Mouse (Mus musculus): ENCODE data around the gene Atp6v0a2. TPM values are rescaled to one million over a fixed set of nuclear protein-coding genes. Genes with fewer than 3 reads are reported as not detected.
"Not testable (repeated sequence)": the region's sequence is repeated elsewhere in the genome, so short reads cannot be mapped to it uniquely, and the experiment has no call there.

Atp6v0a2 gene
- 45.7 and 47.2 TPM in 2 replicates for polyA plus RNA-seq (2015; fragmentation: Nextera tagmentation; extraction: Ambion mirVana)

GRCm38 (mm10) chr5:124628448-124629363 is at the start of gene Atp6v0a2:
Gene Atp6v0a2 (plus strand): TSS chr5:124628576.
- H3K4me3 ChIP-seq (replicated peaks) = peak within 1 kb of the TSS; percentile 89
- WGBS = under 1% methylated on average over 53 of the region's 58 CpGs
- peak; percentile 97 for ATAC-seq (replicated peaks; ENCODE audit: low FRiP score)
- H3K27me3 ChIP-seq = no peaks in the 10 kb centered on the region
- no peaks in the 10 kb centered on the region for H3K9me3 ChIP-seq (replicated peaks)
- peak within 1 kb of the TSS; percentile 93 for H3K27ac ChIP-seq
- peak within 1 kb of the TSS; percentile 73 for H3K4me2 ChIP-seq
- H3K9ac ChIP-seq = peak within 1 kb of the TSS; percentile 83
- H3K4me1 ChIP-seq = peaks cover 20% of the 10 kb centered on the region
- H3K36me3 ChIP-seq = peaks cover 11% of the 10 kb centered on the region; the same call in 1 of the 2 replicates

GRCm38 (mm10) chr5:124578633-124579317 is 49.6 kb upstream of the Atp6v0a2 start, which contains the start of the genes Eif2b1 and Gtf2h3:
Gene Eif2b1 (minus strand): TSS chr5:124579131.
Gene Gtf2h3 (plus strand): TSS chr5:124579140.
- H3K36me3 ChIP-seq = peaks cover 60% of the 10 kb centered on the region
- peaks cover 24% of the 10 kb centered on the region for H3K4me1 ChIP-seq
- peak; percentile 93 for ATAC-seq (replicated peaks; ENCODE audit: low FRiP score)
- peak within 1 kb of the TSS; percentile 89 for H3K4me3 ChIP-seq (replicated peaks)
- WGBS = 1% methylated on average over 51 of the region's 51 CpGs
- H3K9ac ChIP-seq = peak within 1 kb of the TSS; percentile 80
- H3K27me3 ChIP-seq = no peaks in the 10 kb centered on the region
- no peaks in the 10 kb centered on the region for H3K9me3 ChIP-seq (replicated peaks)
- peak within 1 kb of the TSS; percentile 69 for H3K4me2 ChIP-seq
- peak within 1 kb of the TSS; percentile 51 for H3K27ac ChIP-seq

- ATAC-seq (replicated peaks; ENCODE audit: low FRiP score) = no peak
- 91% methylated on average over 5 of the region's 5 CpGs for WGBS
Measured at GRCm38 (mm10) chr5:124582515-124582914, 45.9 kb upstream of the Atp6v0a2 start.

GRCm38 (mm10) chr5:124592768-124593167 is 35.6 kb upstream of the Atp6v0a2 start:
- Histone ChIP-seq H3K9me3 (replicated peaks) (no peaks in the 10 kb centered on the region), H3K4me2 (no peak overlapping the region), H3K36me3 (peaks cover 88% of the 10 kb centered on the region), H3K27me3 (no peaks in the 10 kb centered on the region), H3K9ac (no peak overlapping the region), H3K4me3 (replicated peaks) (no peak overlapping the region), H3K4me1 (no peaks in the 10 kb centered on the region), H3K27ac (no peak overlapping the region)
- WGBS = 100% methylated on average over 3 of the region's 3 CpGs
- no peak for ATAC-seq (replicated peaks; ENCODE audit: low FRiP score)

More at GRCm38 (mm10) chr5:124582515-124582914, 45.9 kb upstream of the Atp6v0a2 start:
- Histone ChIP-seq H3K9ac (no peak overlapping the region), H3K4me1 (peaks cover 24% of the 10 kb centered on the region), H3K27ac (no peak overlapping the region), H3K4me3 (replicated peaks) (no peak overlapping the region), H3K36me3 (peaks cover 58% of the 10 kb centered on the region), H3K4me2 (no peak overlapping the region), H3K27me3 (no peaks in the 10 kb centered on the region), H3K9me3 (replicated peaks) (no peaks in the 10 kb centered on the region)

- peaks cover 14% of the 10 kb centered on the region for H3K4me1 ChIP-seq
- peak; percentile 100 for ATAC-seq (replicated peaks; ENCODE audit: low FRiP score)
- WGBS = 8% methylated on average over 30 of the region's 30 CpGs
Measured at GRCm38 (mm10) chr5:124598224-124599174, 29.9 kb upstream of the Atp6v0a2 start.

GRCm38 (mm10) chr5:124599726-124600125 is 28.6 kb upstream of the Atp6v0a2 start:
- peaks cover 14% of the 10 kb centered on the region for H3K4me1 ChIP-seq
- WGBS = 68% methylated on average over 8 of the region's 8 CpGs
- not testable (repeated sequence) for H3K9ac ChIP-seq; H3K27me3 ChIP-seq; H3K27ac ChIP-seq; ATAC-seq (replicated peaks; ENCODE audit: low FRiP score); H3K9me3 ChIP-seq (replicated peaks)
- H3K36me3 ChIP-seq = peaks cover 29% of the 10 kb centered on the region
- peak overlapping the region; percentile 67 for H3K4me3 ChIP-seq (replicated peaks)
- H3K4me2 ChIP-seq = peak overlapping the region; percentile 86

More at GRCm38 (mm10) chr5:124598224-124599174, 29.9 kb upstream of the Atp6v0a2 start:
- H3K4me2 ChIP-seq = peak overlapping the region; percentile 86
- no peaks in the 10 kb centered on the region for H3K27me3 ChIP-seq
- no peaks in the 10 kb centered on the region for H3K9me3 ChIP-seq (replicated peaks)
- peak overlapping the region; percentile 58 for H3K9ac ChIP-seq
- H3K36me3 ChIP-seq = peaks cover 41% of the 10 kb centered on the region
- peak overlapping the region; percentile 67 for H3K4me3 ChIP-seq (replicated peaks)
- H3K27ac ChIP-seq = no peak overlapping the region

GRCm38 (mm10) chr5:124602349-124602748 is 26.0 kb upstream of the Atp6v0a2 start:
- 71% methylated on average over 5 of the region's 5 CpGs for WGBS

GRCm38 (mm10) chr5:124604296-124604695 is 24.1 kb upstream of the Atp6v0a2 start:
- WGBS = 90% methylated on average over 4 of the region's 4 CpGs
- Histone ChIP-seq H3K4me3 (replicated peaks) (no peak overlapping the region), H3K9me3 (replicated peaks) (no peaks in the 10 kb centered on the region), H3K4me2 (no peak overlapping the region), H3K4me1 (peaks cover 6% of the 10 kb centered on the region), H3K36me3 (peaks cover 11% of the 10 kb centered on the region; the same call in 1 of the 2 replicates), H3K9ac (no peak overlapping the region), H3K27me3 (no peaks in the 10 kb centered on the region), H3K27ac (no peak overlapping the region)
- ATAC-seq (replicated peaks; ENCODE audit: low FRiP score) = no peak

More at GRCm38 (mm10) chr5:124602349-124602748, 26.0 kb upstream of the Atp6v0a2 start:
- H3K27me3 ChIP-seq = no peaks in the 10 kb centered on the region
- no peaks in the 10 kb centered on the region for H3K9me3 ChIP-seq (replicated peaks)
- 0 out of 2 replicates have a peak, but pooled peaks cover 7% of the 10 kb centered on the region for H3K36me3 ChIP-seq
- no peak overlapping the region for H3K4me2 ChIP-seq
- H3K4me1 ChIP-seq = peaks cover 14% of the 10 kb centered on the region
- no peak for ATAC-seq (replicated peaks; ENCODE audit: low FRiP score)
- H3K4me3 ChIP-seq (replicated peaks) = no peak overlapping the region
- no peak overlapping the region for H3K9ac ChIP-seq
- no peak overlapping the region for H3K27ac ChIP-seq

- no peak for ATAC-seq (replicated peaks; ENCODE audit: low FRiP score)
- WGBS = 74% methylated on average over 17 of the region's 17 CpGs
- Histone ChIP-seq H3K27me3 (no peaks in the 10 kb centered on the region), H3K4me1 (no peaks in the 10 kb centered on the region), H3K4me3 (replicated peaks) (no peak overlapping the region), H3K27ac (no peak overlapping the region), H3K4me2 (no peak overlapping the region), H3K9ac (no peak overlapping the region), H3K36me3 (peaks cover 13% of the 10 kb centered on the region; the same call in 1 of the 2 replicates), H3K9me3 (replicated peaks) (no peaks in the 10 kb centered on the region)
Measured at GRCm38 (mm10) chr5:124605041-124605622, 23.2 kb upstream of the Atp6v0a2 start.

GRCm38 (mm10) chr5:124610965-124611364 is 17.4 kb upstream of the Atp6v0a2 start:
- Histone ChIP-seq H3K9ac (no peak overlapping the region), H3K27ac (no peak overlapping the region), H3K36me3 (peaks cover 28% of the 10 kb centered on the region), H3K4me2 (no peak overlapping the region), H3K4me1 (no peaks in the 10 kb centered on the region), H3K27me3 (no peaks in the 10 kb centered on the region), H3K4me3 (replicated peaks) (no peak overlapping the region), H3K9me3 (replicated peaks) (no peaks in the 10 kb centered on the region)
- WGBS = 77% methylated on average over 10 of the region's 10 CpGs
- ATAC-seq (replicated peaks; ENCODE audit: low FRiP score) = no peak

GRCm38 (mm10) chr5:124614709-124615108 is 13.7 kb upstream of the Atp6v0a2 start:
- Histone ChIP-seq H3K36me3 (peaks cover 25% of the 10 kb centered on the region), H3K4me1 (no peaks in the 10 kb centered on the region), H3K9me3 (replicated peaks) (no peaks in the 10 kb centered on the region), H3K9ac (no peak overlapping the region), H3K27me3 (no peaks in the 10 kb centered on the region), H3K4me2 (no peak overlapping the region), H3K4me3 (replicated peaks) (no peak overlapping the region), H3K27ac (peak overlapping the region; percentile 45)
- no peak for ATAC-seq (replicated peaks; ENCODE audit: low FRiP score)
- WGBS = 76% methylated on average over 11 of the region's 11 CpGs
